Mouse (Mus musculus) left cerebral cortex, adult 11 months (tissue): Measurements from ENCODE around the gene Gpr18.

ENCODE experiments used
- DNase-seq: peaks from one replicate; pipeline ENCODE4 v3.0.0; 2022; ENCODE audit warnings: low spot score

Gene Gpr18

GRCm38 (mm10) chr14:121915621-121916020 is at the start of gene Gpr18:
Gene Gpr18, minus strand, starts transcription at chr14:121915781.
- no peak for DNase-seq

- DNase-seq: no peak
Measured at GRCm38 (mm10) chr14:121964990-121965389, 49.4 kb upstream of the Gpr18 start, which contains the start of gene Gpr183. Gene Gpr183, minus strand, starts transcription at chr14:121965195.

GRCm38 (mm10) chr14:121963942-121964335 is 48.4 kb upstream of the Gpr18 start:
- DNase-seq: no peak

- no peak for DNase-seq
Measured at GRCm38 (mm10) chr14:121963251-121963941, 47.8 kb upstream of the Gpr18 start.

GRCm38 (mm10) chr14:121962128-121962890 is 46.7 kb upstream of the Gpr18 start:
- DNase-seq: no peak

- DNase-seq: no peak
Measured at GRCm38 (mm10) chr14:121961496-121962127, 46.0 kb upstream of the Gpr18 start.

GRCm38 (mm10) chr14:121960997-121961396 is 45.4 kb upstream of the Gpr18 start:
- DNase-seq: no peak

GRCm38 (mm10) chr14:121960531-121960930 is 45.0 kb upstream of the Gpr18 start:
- DNase-seq: no peak

- no peak for DNase-seq
Measured at GRCm38 (mm10) chr14:121960031-121960430, 44.5 kb upstream of the Gpr18 start.

- DNase-seq: no peak
Measured at GRCm38 (mm10) chr14:121959538-121959980, 44.0 kb upstream of the Gpr18 start.

GRCm38 (mm10) chr14:121958751-121959537 is 43.4 kb upstream of the Gpr18 start:
- DNase-seq: no peak

GRCm38 (mm10) chr14:121958041-121958750 is 42.6 kb upstream of the Gpr18 start:
- DNase-seq: no peak

GRCm38 (mm10) chr14:121957176-121957871 is 41.7 kb upstream of the Gpr18 start:
- no peak for DNase-seq

GRCm38 (mm10) chr14:121956291-121956690 is 40.7 kb upstream of the Gpr18 start:
- DNase-seq: no peak

- DNase-seq: no peak
Measured at GRCm38 (mm10) chr14:121955176-121955795, 39.7 kb upstream of the Gpr18 start.

- no peak for DNase-seq
Measured at GRCm38 (mm10) chr14:121954608-121955007, 39.0 kb upstream of the Gpr18 start.

GRCm38 (mm10) chr14:121954129-121954528 is 38.5 kb upstream of the Gpr18 start:
- no peak for DNase-seq

- DNase-seq: no peak
Measured at GRCm38 (mm10) chr14:121952046-121952400, 36.4 kb upstream of the Gpr18 start.

- no peak for DNase-seq
Measured at GRCm38 (mm10) chr14:121951399-121952045, 35.9 kb upstream of the Gpr18 start.

GRCm38 (mm10) chr14:121949897-121950296 is 34.3 kb upstream of the Gpr18 start:
- no peak for DNase-seq
